Mouse (Mus musculus) kidney, embryonic 14.5 days (tissue): ENCODE data around the gene Gsg1l. TPM values are rescaled to one million over a fixed set of nuclear protein-coding genes. Genes with fewer than 3 reads are reported as not detected.

Source experiments
- ATAC-seq: fragments of 200-750 bp; cut with Nextera tagmentation; 2 replicates; pipeline ENCODE4 v1.8.0; 2017; ENCODE audit warnings: moderate number of reproducible peaks, mild to moderate bottlenecking, moderate TSS enrichment, moderate library complexity; ENCODE audit not compliant: low FRiP score, low TSS enrichment
- H3K27ac ChIP-seq: fragments of 300-500 bp; sonication (generic); 2 replicates; pipeline ENCODE4 v1.5.1; 2014; ENCODE audit warnings: low read depth, mild to moderate bottlenecking, low read length, moderate library complexity, mixed read lengths
- H3K27me3 ChIP-seq: fragments of 300-500 bp; sonication (generic); 2 replicates; pipeline ENCODE4 v1.6.1; 2014; ENCODE audit warnings: mild to moderate bottlenecking, low read length; ENCODE audit not compliant: control insufficient read depth, insufficient read depth
- H3K36me3 ChIP-seq: fragments of 300-500 bp; sonication (generic); 2 replicates; pipeline ENCODE4 v1.6.1; 2014; ENCODE audit warnings: low read length, mixed read lengths; ENCODE audit not compliant: control insufficient read depth, insufficient read depth
- H3K4me1 ChIP-seq: fragments of 300-500 bp; sonication (generic); 2 replicates; pipeline ENCODE4 v1.6.1; 2014; ENCODE audit warnings: low read length, mixed read lengths; ENCODE audit not compliant: control insufficient read depth, insufficient read depth
- H3K4me2 ChIP-seq: fragments of 300-500 bp; sonication (generic); replicated peaks from 2 replicates; pipeline ENCODE4 v1.6.1; 2014; ENCODE audit warnings: low read depth, mild to moderate bottlenecking, low read length
- H3K4me3 ChIP-seq: fragments of 300-500 bp; sonication (generic); 2 replicates; pipeline ENCODE4 v1.5.1; 2014; ENCODE audit warnings: mild to moderate bottlenecking, low read length
- H3K9ac ChIP-seq: fragments of 300-500 bp; sonication (generic); 2 replicates; pipeline ENCODE4 v1.6.1; 2014; ENCODE audit warnings: low read depth, mild to moderate bottlenecking, low read length, moderate library complexity
- H3K9me3 ChIP-seq: fragments of 300-500 bp; sonication (generic); 2 replicates; pipeline ENCODE4 v1.6.1; 2016; ENCODE audit warnings: low read length; ENCODE audit not compliant: control insufficient read depth
- WGBS: fragments of 180-500 bp; shearing (Covaris S2); extraction: QIAGEN DNeasy Blood & Tissue Kit; methylation state at CpG from one replicate; pipeline ENCODE4 v1.1.7; 2014; 5-methylcytosine and 5-hydroxymethylcytosine counted together
- polyA plus RNA-seq: library from polyadenylated mRNA; unstranded; fragments of >200 nt; fragmentation: Nextera tagmentation; extraction: Ambion mirVana; gene quantifications from 2 replicates; pipeline ENCODE4 v1.2.1, GENCODE M21; 2014

Gsg1l gene
- polyA plus RNA-seq, 1 experiment from 2014 or later: 0.51 TPM

DNA sequence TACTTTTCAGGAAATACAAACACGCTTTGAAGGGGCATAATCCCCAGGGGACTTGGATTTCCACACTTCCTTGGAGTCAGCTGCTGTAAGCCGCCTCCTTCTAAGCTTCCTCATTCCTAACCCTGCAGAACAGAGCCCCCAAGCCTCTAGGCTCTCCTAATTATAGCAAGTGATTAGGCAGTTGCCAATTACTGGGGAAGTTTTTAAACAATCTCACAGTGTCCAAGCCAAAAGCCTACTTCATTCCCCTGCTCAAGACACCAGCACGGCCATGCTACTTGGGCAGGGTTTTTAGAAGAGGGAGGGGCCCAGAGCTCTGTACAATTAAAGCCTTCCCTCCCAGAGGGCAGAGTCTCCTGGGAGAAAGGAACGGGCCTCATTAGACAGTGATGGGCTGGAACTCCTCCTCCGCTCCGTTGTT, 4.1 kb upstream of the Gsg1l start:
- Histone ChIP-seq H3K36me3 (no peaks in the 10 kb centered on the region), H3K9me3 (no peaks in the 10 kb centered on the region), H3K27me3 (peaks cover 27% of the 10 kb centered on the region), H3K27ac (no peak overlapping the region), H3K9ac (no peak overlapping the region), H3K4me1 (peaks cover 14% of the 10 kb centered on the region), H3K4me2 (no peak overlapping the region), H3K4me3 (no peak overlapping the region)
- ATAC-seq: no peak
- 18% methylated on average over 6 of the region's 6 CpGs for WGBS

DNA sequence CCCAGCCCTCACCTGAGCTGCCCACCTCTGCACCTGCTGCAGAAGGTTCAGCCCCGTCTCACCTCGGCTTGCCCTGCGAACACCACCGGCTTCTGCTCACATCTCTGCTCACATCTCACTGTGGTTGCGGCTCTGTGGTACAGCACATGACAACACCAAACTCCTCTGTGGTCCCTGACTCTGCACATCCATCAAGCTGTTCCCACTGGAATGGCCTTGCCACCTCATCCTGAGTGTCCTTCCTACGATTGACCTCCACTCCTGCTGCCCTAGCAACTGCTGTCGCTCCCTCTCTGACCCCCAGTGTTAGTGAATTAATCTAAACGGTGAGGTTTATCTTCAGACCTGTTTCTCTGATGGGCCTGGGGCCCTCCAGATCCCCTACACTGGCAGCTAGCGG, 2.9 kb upstream of the Gsg1l start:
- H3K36me3 ChIP-seq: no peaks in the 10 kb centered on the region
- no peak overlapping the region for H3K9ac ChIP-seq
- H3K4me2 ChIP-seq: no peak overlapping the region
- ATAC-seq: no peak
- H3K27ac ChIP-seq: no peak overlapping the region
- H3K27me3 ChIP-seq: peaks cover 39% of the 10 kb centered on the region
- no peaks in the 10 kb centered on the region for H3K9me3 ChIP-seq
- H3K4me1 ChIP-seq: peaks cover 14% of the 10 kb centered on the region
- WGBS: 90% methylated on average over 9 of the region's 9 CpGs
- H3K4me3 ChIP-seq: no peak overlapping the region

DNA sequence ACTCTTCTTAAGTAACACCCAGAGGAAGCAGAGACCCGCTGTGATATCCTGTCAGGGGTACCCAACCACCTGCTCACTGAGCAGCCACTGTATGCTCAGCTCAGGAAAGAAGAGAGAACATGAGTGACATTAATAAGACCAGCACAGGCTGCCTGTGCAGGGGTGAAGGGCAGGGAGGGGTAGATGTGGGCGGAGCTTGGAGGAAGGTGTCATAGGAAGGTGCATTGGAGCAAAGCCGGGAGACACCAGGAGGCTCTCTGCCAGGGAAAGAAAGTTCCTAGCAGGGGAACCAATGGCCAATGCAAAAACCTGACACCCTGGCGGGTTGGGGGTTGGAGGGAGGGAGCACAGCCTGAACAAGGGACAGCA, 1.8 kb upstream of the Gsg1l start:
- ATAC-seq: no peak; the same call in 1 of the 2 replicates
- Histone ChIP-seq H3K4me1 (peaks cover 14% of the 10 kb centered on the region), H3K4me3 (no peak overlapping the region), H3K36me3 (no peaks in the 10 kb centered on the region), H3K9ac (no peak overlapping the region), H3K4me2 (no peak overlapping the region), H3K27me3 (peaks cover 39% of the 10 kb centered on the region), H3K27ac (no peak overlapping the region), H3K9me3 (no peaks in the 10 kb centered on the region)
- 9% methylated on average over 4 of the region's 4 CpGs for WGBS

DNA sequence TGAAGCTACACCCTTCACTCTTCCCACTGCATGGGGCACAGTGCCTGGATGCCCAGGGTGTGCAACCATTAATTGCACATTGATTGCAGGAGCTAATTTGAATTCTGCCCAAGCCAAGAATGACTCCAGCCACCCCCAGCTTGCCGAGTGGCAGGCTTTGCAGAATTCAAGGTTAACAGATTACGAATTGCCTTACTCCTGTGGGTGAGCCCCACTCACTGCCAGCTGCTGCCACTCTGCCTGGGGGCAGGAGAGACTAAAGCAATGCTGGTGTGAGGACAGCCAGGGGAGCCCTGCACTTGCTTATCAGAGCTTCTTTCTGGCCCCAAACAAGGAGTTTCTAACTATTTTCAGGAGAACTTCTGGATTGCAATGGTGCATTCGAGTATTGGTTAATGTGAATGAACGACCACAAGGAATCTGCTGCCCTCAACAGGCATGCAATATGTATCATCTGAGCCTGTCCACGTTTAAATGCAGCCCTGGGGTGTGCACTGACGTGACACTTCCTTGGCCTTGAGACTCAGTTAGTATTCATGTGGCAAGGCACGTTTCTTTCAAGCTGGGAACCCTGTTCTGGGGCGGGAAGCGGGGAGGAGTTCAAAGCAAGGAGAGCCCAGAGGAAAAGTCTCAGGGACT, 1.2 kb upstream of the Gsg1l start:
- no peaks in the 10 kb centered on the region for H3K9me3 ChIP-seq
- no peaks in the 10 kb centered on the region for H3K36me3 ChIP-seq
- ATAC-seq: no peak
- no peak overlapping the region for H3K9ac ChIP-seq
- H3K4me2 ChIP-seq: no peak overlapping the region
- peaks cover 39% of the 10 kb centered on the region for H3K27me3 ChIP-seq
- no peak overlapping the region for H3K4me3 ChIP-seq
- H3K27ac ChIP-seq: no peak overlapping the region
- peaks cover 14% of the 10 kb centered on the region for H3K4me1 ChIP-seq
- whole genome bisulfite sequencing: 18% methylated on average over 9 of the region's 9 CpGs

DNA sequence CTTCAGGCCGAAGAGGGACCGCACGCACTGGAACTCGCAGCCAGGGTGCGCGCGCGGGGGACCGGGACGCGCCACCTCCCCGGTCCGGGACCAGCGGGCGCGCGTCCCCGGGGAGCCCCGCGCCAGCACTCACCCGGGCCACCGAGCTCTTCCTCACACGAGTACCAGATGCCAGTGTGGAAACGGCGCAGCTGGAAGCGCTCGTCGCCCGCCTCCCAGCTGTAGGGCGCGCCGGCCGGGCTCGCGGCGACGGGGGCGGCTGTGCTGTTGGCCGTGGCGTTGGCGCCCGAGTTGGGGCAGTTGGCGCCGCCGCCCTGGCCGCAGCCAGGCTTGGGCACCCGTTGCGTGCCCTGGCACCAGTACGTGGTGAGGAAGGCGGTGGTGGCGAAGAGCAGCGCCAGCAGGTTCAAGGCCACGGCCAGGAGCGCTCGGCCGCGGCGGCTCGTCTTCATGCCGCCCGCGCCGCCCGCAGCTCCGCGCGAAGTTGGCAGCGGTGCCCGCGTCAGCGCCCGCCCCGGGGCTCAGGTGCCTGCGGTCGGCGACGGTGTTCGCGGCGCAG, 405 bp downstream of the Gsg1l start:
- Histone ChIP-seq H3K9me3 (no peaks in the 10 kb centered on the region), H3K4me3 (peak overlapping the region; percentile 60), H3K36me3 (no peaks in the 10 kb centered on the region), H3K4me2 (peak overlapping the region; percentile 99), H3K27ac (no peak overlapping the region), H3K9ac (peak overlapping the region; percentile 52), H3K4me1 (peaks cover 12% of the 10 kb centered on the region), H3K27me3 (peaks cover 39% of the 10 kb centered on the region)
- ATAC-seq: no peak
- WGBS: under 1% methylated on average over 69 of the region's 80 CpGs

DNA sequence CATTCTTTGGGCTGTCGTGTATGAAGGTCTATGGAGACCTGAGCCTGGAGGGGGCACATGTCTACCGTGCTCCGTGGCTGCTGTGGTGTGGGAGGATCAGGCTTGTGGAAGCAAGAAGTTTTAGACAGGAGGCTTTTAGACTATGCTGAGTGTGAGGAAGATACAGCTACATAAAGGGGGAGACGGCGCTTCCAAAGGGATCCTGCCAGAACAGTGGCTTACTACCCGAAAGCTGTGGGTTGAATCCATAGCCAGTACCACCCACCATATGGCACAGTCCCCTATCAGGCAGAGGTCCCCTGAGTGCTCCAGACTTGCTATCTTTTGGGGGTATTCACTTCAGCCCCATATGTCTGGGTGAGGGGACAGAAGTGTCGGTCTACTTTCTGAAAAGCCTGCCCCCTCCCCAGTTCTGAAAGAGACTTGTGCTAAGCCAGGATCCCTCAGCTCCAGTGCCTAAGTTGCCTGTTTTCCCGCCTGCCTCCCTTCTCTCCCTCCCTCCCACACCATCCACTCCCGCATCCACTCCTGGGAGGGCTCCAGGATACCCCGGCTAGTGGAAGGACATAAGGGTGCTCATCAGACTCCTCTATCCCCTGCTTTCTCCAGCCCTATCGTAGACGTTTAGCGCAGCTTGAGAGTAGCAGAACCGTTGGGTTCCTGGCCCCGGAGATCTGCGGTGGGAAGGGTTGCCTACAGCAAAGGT, 1.1 kb downstream of the Gsg1l start:
- Histone ChIP-seq H3K4me1 (peaks cover 12% of the 10 kb centered on the region), H3K4me3 (peak overlapping the region; percentile 60), H3K27me3 (peaks cover 39% of the 10 kb centered on the region), H3K9ac (peak overlapping the region; percentile 52; the same call in 1 of the 2 replicates), H3K27ac (no peak overlapping the region), H3K36me3 (no peaks in the 10 kb centered on the region), H3K9me3 (no peaks in the 10 kb centered on the region), H3K4me2 (peak overlapping the region; percentile 99)
- no peak for ATAC-seq
- 11% methylated on average over 16 of the region's 16 CpGs for WGBS

DNA sequence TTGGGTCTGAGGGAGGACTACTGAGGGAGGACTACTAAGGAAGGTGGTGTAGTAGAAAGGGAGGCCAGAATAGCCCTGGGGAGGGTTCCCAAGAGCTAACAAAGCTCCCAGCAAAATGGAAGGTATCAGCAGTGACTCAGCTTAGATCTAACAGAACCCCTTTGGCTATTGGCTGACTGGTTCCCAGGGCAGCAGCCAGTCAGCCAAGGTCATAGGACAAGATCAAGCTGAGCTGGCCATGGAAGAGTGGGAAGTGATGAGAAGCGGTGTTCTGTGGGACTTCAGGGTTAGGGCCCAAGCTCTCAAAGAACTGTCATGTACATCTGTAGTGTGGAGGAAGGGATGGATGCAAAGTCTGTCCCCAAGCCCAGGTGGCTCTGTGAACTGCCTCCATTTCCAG, 5.3 kb downstream of the Gsg1l start:
- H3K27me3 ChIP-seq: peaks cover 18% of the 10 kb centered on the region
- WGBS: 92% methylated on average over 1 of the region's 1 CpGs
- H3K9me3 ChIP-seq: no peaks in the 10 kb centered on the region
- no peak overlapping the region for H3K9ac ChIP-seq
- ATAC-seq: no peak
- H3K27ac ChIP-seq: no peak overlapping the region
- H3K4me1 ChIP-seq: no peaks in the 10 kb centered on the region
- H3K36me3 ChIP-seq: no peaks in the 10 kb centered on the region
- no peak overlapping the region for H3K4me2 ChIP-seq
- H3K4me3 ChIP-seq: no peak overlapping the region

DNA sequence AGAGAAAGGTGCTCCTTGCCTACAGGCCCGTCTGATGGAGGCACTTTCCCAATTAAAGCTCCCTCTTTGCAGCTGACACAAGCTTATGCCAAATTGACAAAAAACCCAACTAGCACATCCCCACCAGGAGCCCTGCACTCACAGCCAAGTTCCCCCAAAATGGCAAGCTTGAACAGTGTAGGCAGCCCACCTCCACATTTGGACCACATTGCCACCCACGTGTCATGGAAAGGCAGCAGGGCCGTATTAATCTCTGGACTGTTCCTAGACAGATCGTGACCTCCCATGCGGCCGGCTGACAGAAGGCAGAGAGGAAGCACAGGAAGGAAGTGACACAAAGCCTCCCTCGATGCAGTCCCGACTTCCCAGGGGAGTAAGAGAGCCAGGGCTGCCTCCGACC, 7.2 kb downstream of the Gsg1l start:
- H3K9ac ChIP-seq: no peak overlapping the region
- no peak for ATAC-seq
- 42% methylated on average over 9 of the region's 9 CpGs for WGBS

DNA sequence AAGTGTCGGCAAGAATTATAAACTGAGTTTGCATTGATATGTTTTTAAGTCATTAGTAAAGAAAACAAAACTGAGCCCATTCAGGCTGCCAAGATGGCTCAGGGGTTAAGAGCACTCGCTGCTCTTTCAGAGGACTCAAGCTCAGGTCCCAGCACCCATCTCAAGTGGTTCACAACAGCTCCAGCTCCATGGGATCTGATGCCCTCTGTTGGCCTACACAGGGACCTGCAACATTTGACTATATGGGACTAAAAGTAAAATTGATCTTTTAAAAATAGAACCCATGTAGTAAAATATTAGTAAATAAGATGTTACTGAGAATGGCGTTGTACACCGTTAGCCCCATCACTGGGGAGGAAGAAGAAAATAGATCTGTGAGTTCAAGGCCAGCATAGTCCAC, 11.9 kb downstream of the Gsg1l start:
- H3K4me2 ChIP-seq: no peak overlapping the region
- H3K36me3 ChIP-seq: no peaks in the 10 kb centered on the region
- H3K4me1 ChIP-seq: no peaks in the 10 kb centered on the region
- H3K9me3 ChIP-seq: peaks cover 5% of the 10 kb centered on the region; the same call in 1 of the 2 replicates
- H3K9ac ChIP-seq: no peak overlapping the region
- no peak overlapping the region for H3K4me3 ChIP-seq
- WGBS: 92% methylated on average over 4 of the region's 4 CpGs
- H3K27ac ChIP-seq: no peak overlapping the region
- no peak for ATAC-seq
- H3K27me3 ChIP-seq: no peaks in the 10 kb centered on the region

More for the DNA sequence above, 7.2 kb downstream of the Gsg1l start:
- Histone ChIP-seq H3K4me1 (no peaks in the 10 kb centered on the region), H3K36me3 (no peaks in the 10 kb centered on the region), H3K27ac (no peak overlapping the region), H3K4me3 (no peak overlapping the region), H3K9me3 (peaks cover 2% of the 10 kb centered on the region; the same call in 1 of the 2 replicates), H3K27me3 (no peaks in the 10 kb centered on the region; the same call in 1 of the 2 replicates), H3K4me2 (no peak overlapping the region)
